Mouse (Mus musculus) lung, embryonic 14.5 days (tissue): ENCODE results near the gene Cct4. TPM values are rescaled to one million over a fixed set of nuclear protein-coding genes. Genes with fewer than 3 reads are reported as not detected.
A peak's percentile ranks its signal among the peaks of the same experiment; 100 is the strongest.

Experiments used
- ATAC-seq: fragments of 200-750 bp; cut with Nextera tagmentation; 2 replicates; pipeline ENCODE4 v1.8.0; 2017; ENCODE audit warnings: mild to moderate bottlenecking, moderate TSS enrichment, moderate library complexity; ENCODE audit not compliant: insufficient read depth
- DNase-seq: peaks from one replicate; pipeline ENCODE4 v3.0.0-alpha.2; 2015
- H3K27ac ChIP-seq: fragments of 300-500 bp; sonication (generic); 2 replicates; pipeline ENCODE4 v1.5.1; 2014; ENCODE audit warnings: low read depth, mild to moderate bottlenecking, moderate library complexity
- H3K27me3 ChIP-seq: fragments of 300-500 bp; sonication (generic); 2 replicates; pipeline ENCODE4 v1.6.1; 2014; ENCODE audit warnings: low read length, control low read depth; ENCODE audit not compliant: insufficient read depth
- H3K36me3 ChIP-seq: fragments of 300-500 bp; sonication (generic); 2 replicates; pipeline ENCODE4 v1.6.1; 2014; ENCODE audit warnings: control low read depth; ENCODE audit not compliant: insufficient read depth
- H3K4me1 ChIP-seq: fragments of 300-500 bp; sonication (generic); 2 replicates; pipeline ENCODE4 v1.6.1; 2014; ENCODE audit warnings: antibody characterized with exemption, control low read depth; ENCODE audit not compliant: insufficient read depth
- H3K4me2 ChIP-seq: fragments of 300-500 bp; sonication (generic); 2 replicates; pipeline ENCODE4 v1.6.1; 2014; ENCODE audit warnings: mild to moderate bottlenecking
- H3K4me3 ChIP-seq: fragments of 300-500 bp; sonication (generic); 2 replicates; pipeline ENCODE4 v1.5.1; 2014; ENCODE audit warnings: low read depth, low read length
- H3K9ac ChIP-seq: fragments of 300-500 bp; sonication (generic); 2 replicates; pipeline ENCODE4 v1.6.1; 2014
- H3K9me3 ChIP-seq: fragments of 300-500 bp; sonication (generic); 2 replicates; pipeline ENCODE4 v1.6.1; 2016; ENCODE audit warnings: low read depth, low read length, control low read depth
- CTCF ChIP-seq: IDR thresholded peaks from 2 replicates; pipeline ENCODE4 v1.5.1; 2016; ENCODE audit warnings: antibody characterized with exemption, low read depth
- WGBS: fragments of 180-500 bp; shearing (Covaris S2); extraction: QIAGEN DNeasy Blood & Tissue Kit; methylation state at CpG from one replicate; pipeline ENCODE4 v1.1.7; 2014; 5-methylcytosine and 5-hydroxymethylcytosine counted together
- polyA plus RNA-seq: library from polyadenylated mRNA; unstranded; fragments of >200 nt; fragmentation: Nextera tagmentation; extraction: Ambion mirVana; gene quantifications from 2 replicates; pipeline ENCODE4 v1.2.1, GENCODE M21; 2014

Cct4 gene
- 302 and 320 TPM in 2 replicates for polyA plus RNA-seq

DNA sequence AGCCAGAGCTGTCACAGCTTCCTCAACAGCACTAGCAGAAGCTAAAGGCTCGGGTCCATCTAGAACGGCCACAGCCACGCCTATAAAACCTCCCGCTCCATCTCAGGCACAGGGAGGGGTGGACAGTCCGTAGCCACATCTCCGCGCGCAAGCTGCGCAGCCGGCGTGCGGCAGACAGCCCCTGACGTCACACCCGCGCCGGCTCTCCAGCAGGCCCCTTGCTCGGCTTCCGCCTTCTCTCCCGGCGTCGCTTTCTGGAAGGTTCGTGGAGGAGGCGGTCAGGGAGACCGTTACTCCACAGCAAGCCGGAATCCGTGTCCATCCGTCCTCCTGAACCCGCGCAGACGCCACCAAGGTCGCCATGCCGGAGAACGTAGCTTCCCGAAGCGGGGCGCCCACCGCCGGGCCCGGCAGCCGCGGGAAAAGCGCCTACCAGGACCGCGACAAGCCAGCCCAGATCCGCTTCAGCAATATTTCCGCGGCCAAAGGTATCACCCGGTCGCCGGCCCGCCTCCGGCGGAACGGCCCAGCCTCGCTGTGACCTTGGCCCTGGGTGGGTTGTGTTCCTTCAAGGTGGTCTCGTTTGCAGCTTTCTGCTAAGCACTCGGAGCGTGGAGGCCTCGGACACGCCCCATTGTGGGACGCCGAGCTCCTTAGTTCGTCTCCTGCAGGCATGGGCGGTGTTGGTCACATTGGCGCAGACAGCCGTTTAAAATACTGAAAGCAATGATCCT, at the start of gene Cct4:
Cct4 (plus strand) TSS at position 127 of the 734 bp plus-strand sequence.
- Histone ChIP-seq H3K9me3 (no peaks in the 10 kb centered on the region), H3K4me1 (no peaks in the 10 kb centered on the region; the same call in 1 of the 2 replicates), H3K4me2 (peak within 1 kb of the TSS; percentile 98), H3K36me3 (peaks cover 26% of the 10 kb centered on the region), H3K27ac (peak within 1 kb of the TSS; percentile 95), H3K27me3 (no peaks in the 10 kb centered on the region), H3K9ac (peak within 1 kb of the TSS; percentile 93), H3K4me3 (peak within 1 kb of the TSS; percentile 83)
- DNase-seq (peak; percentile 97), ATAC-seq (peak; percentile 99)
- no peak for TF ChIP-seq CTCF
- under 1% methylated on average over 66 of the region's 66 CpGs for WGBS

DNA sequence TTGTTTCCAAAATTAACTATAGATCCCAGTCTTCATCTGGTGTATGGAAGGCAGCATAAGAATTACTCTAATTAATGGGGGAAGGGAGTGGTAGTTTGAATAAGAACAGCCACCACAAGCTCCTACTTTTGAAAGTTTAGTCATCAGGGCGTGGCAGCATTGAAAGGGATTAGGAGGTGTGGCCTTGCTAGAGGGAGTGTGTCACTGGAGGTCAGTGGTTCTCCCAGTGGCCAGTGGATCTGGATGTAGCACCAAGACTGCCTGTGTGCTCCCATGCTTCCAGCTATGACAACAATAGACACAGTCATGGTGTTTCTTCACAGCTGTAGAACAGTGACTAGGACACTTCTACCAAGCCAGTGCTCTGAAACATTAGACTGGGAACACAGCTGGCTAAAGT, 41.2 kb upstream of the Cct4 start:
- no peak overlapping the region for H3K27ac ChIP-seq
- ATAC-seq (no peak), DNase-seq (no peak)
- TF ChIP-seq CTCF, result no peak
- H3K9ac ChIP-seq, result no peak overlapping the region
- H3K9me3 ChIP-seq, result no peaks in the 10 kb centered on the region
- no peak overlapping the region for H3K4me3 ChIP-seq
- no peaks in the 10 kb centered on the region for H3K4me1 ChIP-seq
- H3K27me3 ChIP-seq, result no peaks in the 10 kb centered on the region
- WGBS, result 92% methylated on average over 1 of the region's 1 CpGs
- no peak overlapping the region for H3K4me2 ChIP-seq
- H3K36me3 ChIP-seq, result 0 out of 2 replicates have a peak, but pooled peaks cover 11% of the 10 kb centered on the region

DNA sequence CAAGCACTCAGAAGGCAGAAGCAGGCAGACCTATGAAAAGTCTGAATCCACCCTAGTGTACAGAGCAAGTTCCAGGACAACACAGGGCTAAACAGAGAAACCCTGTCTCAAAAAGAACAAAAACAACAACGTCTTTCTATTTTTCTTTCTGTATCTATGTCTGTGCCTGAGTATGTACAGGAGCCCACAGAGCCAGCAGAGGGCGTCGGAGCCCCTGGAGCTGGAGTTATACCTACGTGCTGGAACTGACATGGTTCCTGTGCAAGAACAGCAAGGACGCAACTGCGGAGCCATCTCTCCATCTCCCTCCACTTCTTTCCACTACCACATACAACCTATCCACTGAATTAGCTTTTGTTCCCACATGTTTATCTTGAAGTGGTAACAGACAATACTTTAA, 40.2 kb upstream of the Cct4 start:
- Histone ChIP-seq H3K27ac (no peak overlapping the region), H3K9me3 (no peaks in the 10 kb centered on the region), H3K36me3 (0 out of 2 replicates have a peak, but pooled peaks cover 11% of the 10 kb centered on the region), H3K9ac (no peak overlapping the region), H3K4me1 (no peaks in the 10 kb centered on the region), H3K4me2 (no peak overlapping the region), H3K4me3 (no peak overlapping the region), H3K27me3 (no peaks in the 10 kb centered on the region)
- TF ChIP-seq CTCF, result no peak
- DNase-seq, result no peak
- 88% methylated on average over 6 of the region's 6 CpGs for WGBS
- ATAC-seq, result no peak

DNA sequence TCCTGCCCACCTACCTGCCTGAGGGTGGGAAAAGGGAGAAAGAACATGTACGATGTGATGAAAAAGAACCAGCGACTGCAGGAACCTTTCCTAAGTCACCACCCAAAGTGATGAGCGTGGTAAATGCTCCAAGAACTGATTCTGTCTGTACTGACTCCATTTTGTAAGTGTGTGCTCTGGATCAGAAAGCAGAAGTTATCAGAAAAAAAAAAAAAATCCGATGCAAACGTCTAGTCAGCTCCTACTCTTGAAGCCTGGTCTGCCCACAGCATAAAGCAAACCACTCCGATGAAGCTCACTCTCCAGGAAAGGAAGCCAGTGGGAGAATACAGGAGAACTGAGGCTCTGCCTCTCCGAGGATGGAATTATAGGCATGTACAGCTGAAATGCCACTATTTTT, 37.7 kb upstream of the Cct4 start:
- ATAC-seq, result no peak
- Histone ChIP-seq H3K9ac (no peak overlapping the region), H3K9me3 (no peaks in the 10 kb centered on the region), H3K4me2 (no peak overlapping the region), H3K27ac (no peak overlapping the region), H3K36me3 (peaks cover 19% of the 10 kb centered on the region; the same call in 1 of the 2 replicates), H3K27me3 (no peaks in the 10 kb centered on the region), H3K4me1 (no peaks in the 10 kb centered on the region), H3K4me3 (no peak overlapping the region)
- DNase-seq, result no peak
- TF ChIP-seq CTCF, result no peak
- 84% methylated on average over 7 of the region's 7 CpGs for WGBS

DNA sequence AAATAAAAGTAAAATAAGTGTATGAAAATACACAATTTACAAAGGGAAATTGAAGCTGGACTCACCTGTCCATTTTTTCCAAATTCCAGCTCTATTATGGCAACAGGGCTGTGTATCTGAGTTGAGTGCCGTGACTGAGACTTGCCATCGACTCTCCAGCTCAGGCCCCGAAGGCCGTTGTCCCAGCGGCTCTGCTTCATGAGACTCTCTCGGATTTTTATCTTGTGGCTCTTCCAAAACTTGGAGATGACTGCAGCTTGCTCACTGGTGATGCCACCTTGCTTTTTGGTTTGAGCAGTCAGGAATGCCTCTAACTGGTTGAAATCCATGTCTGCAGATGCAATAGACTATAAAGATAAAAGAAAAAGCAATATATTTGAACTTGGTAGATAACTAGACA, 34.0 kb upstream of the Cct4 start:
- Histone ChIP-seq H3K9ac (no peak overlapping the region), H3K36me3 (peaks cover 19% of the 10 kb centered on the region; the same call in 1 of the 2 replicates), H3K9me3 (no peaks in the 10 kb centered on the region), H3K4me2 (no peak overlapping the region), H3K27me3 (no peaks in the 10 kb centered on the region), H3K4me3 (no peak overlapping the region), H3K4me1 (no peaks in the 10 kb centered on the region), H3K27ac (no peak overlapping the region)
- ATAC-seq (no peak), DNase-seq (no peak)
- no peak for TF ChIP-seq CTCF
- 88% methylated on average over 6 of the region's 6 CpGs for WGBS

DNA sequence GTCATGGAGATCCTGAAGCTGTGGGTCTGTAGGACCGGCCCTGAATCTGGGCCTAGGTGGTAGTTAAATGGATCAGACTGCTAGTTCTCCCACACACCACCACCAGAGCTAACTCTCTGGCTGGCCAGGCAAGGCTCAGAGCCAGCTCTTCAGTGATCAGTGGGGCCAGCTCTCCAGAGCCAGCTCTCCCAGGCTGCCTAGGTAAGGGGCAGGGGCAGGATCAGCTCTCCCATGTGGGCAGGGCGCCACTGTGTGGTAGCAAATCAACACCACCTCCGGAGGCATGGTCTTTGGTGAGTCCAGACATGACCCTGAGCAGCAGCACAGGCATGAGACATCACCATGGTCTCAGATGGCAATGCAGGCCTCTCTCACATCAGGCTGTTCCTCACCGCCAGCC, 33.5 kb upstream of the Cct4 start:
- TF ChIP-seq CTCF, result peak; percentile 70
- no peak overlapping the region for H3K4me3 ChIP-seq
- H3K4me2 ChIP-seq, result no peak overlapping the region
- H3K27ac ChIP-seq, result no peak overlapping the region
- peak; percentile 47 for DNase-seq
- H3K9me3 ChIP-seq, result no peaks in the 10 kb centered on the region
- H3K9ac ChIP-seq, result no peak overlapping the region
- H3K4me1 ChIP-seq, result no peaks in the 10 kb centered on the region
- 81% methylated on average over 4 of the region's 4 CpGs for WGBS
- ATAC-seq, result no peak
- H3K36me3 ChIP-seq, result peaks cover 19% of the 10 kb centered on the region; the same call in 1 of the 2 replicates
- H3K27me3 ChIP-seq, result no peaks in the 10 kb centered on the region

DNA sequence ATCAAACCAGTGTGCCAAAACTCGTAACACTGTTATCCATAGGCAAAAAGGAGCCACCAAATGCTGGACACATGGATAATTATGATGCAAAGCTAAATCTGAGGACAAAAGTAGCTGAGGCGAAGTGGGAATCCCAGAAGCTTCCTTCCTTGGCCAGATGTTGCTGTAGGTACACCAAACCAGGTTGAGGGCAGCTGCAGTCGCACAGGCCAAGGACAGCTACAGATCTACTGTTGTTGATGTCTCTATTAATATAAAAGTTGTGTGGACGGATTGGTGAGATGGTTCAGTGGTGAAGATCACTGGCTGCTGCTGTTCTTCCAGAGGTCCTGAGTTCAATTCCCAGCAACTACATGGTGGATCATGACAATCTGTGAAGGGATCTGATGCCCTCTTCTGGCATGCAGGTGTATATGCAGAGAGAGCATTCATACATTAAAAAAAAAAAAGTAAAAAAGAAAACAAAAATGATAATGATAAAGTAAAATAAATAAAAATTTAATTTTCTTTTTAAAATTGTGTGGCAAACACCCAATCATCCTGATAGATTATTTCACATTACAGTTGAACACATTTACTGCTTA, 32.4 kb upstream of the Cct4 start:
- Histone ChIP-seq H3K9ac (no peak overlapping the region), H3K4me2 (no peak overlapping the region), H3K27me3 (no peaks in the 10 kb centered on the region), H3K9me3 (no peaks in the 10 kb centered on the region), H3K27ac (no peak overlapping the region), H3K4me1 (no peaks in the 10 kb centered on the region), H3K36me3 (peaks cover 13% of the 10 kb centered on the region; the same call in 1 of the 2 replicates), H3K4me3 (no peak overlapping the region)
- ATAC-seq (no peak), DNase-seq (no peak)
- TF ChIP-seq CTCF, result peak; percentile 58
- WGBS, result 90% methylated on average over 4 of the region's 4 CpGs
